25 mouse cellular contexts compared by ENCODE assay signal in genomic region chr11:45087186-45087915, GRCm38 (mm10).
A peak's percentile ranks its signal among the peaks of the same experiment; 100 is the strongest.
DNase-seq lines count a peak whose midpoint lies in the region; ATAC-seq and TF ChIP-seq lines count a peak whose summit lies in the region.
"Had no signal": no experiment of that assay in that cellular context is flagged by ENCODE, and none has a peak within 500 bp of the region (broad histone marks: within the 10 kb centered on the region; RNA-seq: fewer than 3 reads in every experiment).

No protein-coding gene starts in this region.

- no peak overlapping the region for H3K4me2 ChIP-seq in lung, postnatal 0 days (replicated peaks; ENCODE audit: low read depth, low read length)
- no peak overlapping the region for H3K4me2 ChIP-seq in embryonic facial prominence, embryonic 13.5 days
- peak overlapping the region; percentile 33; the same call in 1 of the 2 replicates for H3K4me2 ChIP-seq in liver, postnatal 0 days (ENCODE audit: low read depth, low read length)
- H3K4me2 ChIP-seq: forebrain, embryonic 13.5 days; heart, embryonic 15.5 days; hindbrain, embryonic 15.5 days; intestine, embryonic 15.5 days; limb, embryonic 15.5 days; lung, embryonic 15.5 days; midbrain, embryonic 15.5 days; neural tube, embryonic 12.5 days had no signal

- intact Hi-C loops in heart, postnatal 14 days (cut with DNase I), result no loop called here

- WGBS in lung, postnatal 0 days, result 40% methylated on average over 5 of the region's 5 CpGs
- 36% methylated on average over 5 of the region's 5 CpGs for WGBS in embryonic facial prominence, embryonic 13.5 days
- WGBS in liver, postnatal 0 days (ENCODE audit: insufficient replicate concordance), result 59% methylated on average over 5 of the region's 5 CpGs

- DNase-seq in kidney, adult 8-10 months, result peak; percentile 19 to 39
- DNase-seq in kidney, adult 18-20 months, result no peak
- DNase-seq in lung, postnatal 10 days, result peak; percentile 17
- no peak for DNase-seq in lung, postnatal 0 days (ENCODE audit: low spot score)
- DNase-seq in liver, postnatal 0 days, result peak; percentile 22
- no peak for DNase-seq in heart, postnatal 14 days
- no peak for DNase-seq in MN1 (ENCODE audit: low spot score)
- DNase-seq: adrenal gland, adult 2 months; cerebellum, adult 18-20 months; cerebellum, postnatal 25 days; gastrocnemius, adult 2 months; heart, postnatal 4 days; left cerebral cortex, postnatal 4 days had no signal

- no peaks in the 10 kb centered on the region for H3K9me3 ChIP-seq in lung, postnatal 0 days (ENCODE audit: low read length)
- no peaks in the 10 kb centered on the region for H3K9me3 ChIP-seq in embryonic facial prominence, embryonic 13.5 days
- no peaks in the 10 kb centered on the region for H3K9me3 ChIP-seq in liver, postnatal 0 days (ENCODE audit: low read length)
- H3K9me3 ChIP-seq: forebrain, embryonic 13.5 days; heart, embryonic 15.5 days; hindbrain, embryonic 15.5 days; intestine, embryonic 15.5 days; limb, embryonic 15.5 days; lung, embryonic 15.5 days; midbrain, embryonic 15.5 days; neural tube, embryonic 12.5 days had no signal

- ATAC-seq in lung, postnatal 0 days, result no peak
- no peak for ATAC-seq in embryonic facial prominence, embryonic 13.5 days (ENCODE audit: insufficient number of reproducible peaks, insufficient read depth, low FRiP score, low TSS enrichment, low read depth)
- ATAC-seq in liver, postnatal 0 days, result peak; percentile 98
- ATAC-seq: forebrain, embryonic 13.5 days; intestine, embryonic 15.5 days; midbrain, embryonic 15.5 days; Patski had no signal

- no peak overlapping the region for H3K4me3 ChIP-seq in lung, postnatal 0 days (ENCODE audit: low read depth, low read length)
- H3K4me3 ChIP-seq in embryonic facial prominence, embryonic 13.5 days, result no peak overlapping the region
- no peak overlapping the region for H3K4me3 ChIP-seq in liver, postnatal 0 days (ENCODE audit: low read depth, low read length)
- H3K4me3 ChIP-seq: forebrain, embryonic 13.5 days; gastrocnemius, adult 2 months; heart, embryonic 15.5 days; hindbrain, embryonic 15.5 days; intestine, embryonic 15.5 days; left cerebral cortex, adult 2 months; limb, embryonic 15.5 days; lung, embryonic 15.5 days; midbrain, embryonic 15.5 days; neural tube, embryonic 12.5 days had no signal

- no peaks in the 10 kb centered on the region for H3K4me1 ChIP-seq in lung, postnatal 0 days (ENCODE audit: insufficient read depth, low read depth, low read length)
- H3K4me1 ChIP-seq in embryonic facial prominence, embryonic 13.5 days, result peaks cover 16% of the 10 kb centered on the region
- 0 out of 2 replicates have a peak, but pooled peaks cover 3% of the 10 kb centered on the region for H3K4me1 ChIP-seq in liver, postnatal 0 days (ENCODE audit: insufficient read depth)
- H3K4me1 ChIP-seq: forebrain, embryonic 13.5 days; heart, embryonic 15.5 days; hindbrain, embryonic 15.5 days; intestine, embryonic 15.5 days; lung, embryonic 15.5 days; midbrain, embryonic 15.5 days; neural tube, embryonic 12.5 days had no signal

- H3K27me3 ChIP-seq in lung, postnatal 0 days (replicated peaks; ENCODE audit: insufficient read depth, low read length), result no peaks in the 10 kb centered on the region
- peaks cover 3% of the 10 kb centered on the region; the same call in 1 of the 2 replicates for H3K27me3 ChIP-seq in embryonic facial prominence, embryonic 13.5 days
- H3K27me3 ChIP-seq in liver, postnatal 0 days (ENCODE audit: insufficient read depth, low read length), result no peaks in the 10 kb centered on the region
- H3K27me3 ChIP-seq: forebrain, embryonic 13.5 days; heart, embryonic 15.5 days; hindbrain, embryonic 15.5 days; intestine, embryonic 15.5 days; limb, embryonic 15.5 days; lung, embryonic 15.5 days; midbrain, embryonic 15.5 days; neural tube, embryonic 12.5 days; Patski had no signal

- no peaks in the 10 kb centered on the region for H3K36me3 ChIP-seq in lung, postnatal 0 days (ENCODE audit: insufficient read depth, low read length)
- H3K36me3 ChIP-seq in embryonic facial prominence, embryonic 13.5 days, result no peaks in the 10 kb centered on the region
- H3K36me3 ChIP-seq in liver, postnatal 0 days (replicated peaks; ENCODE audit: insufficient read depth, low read length), result no peaks in the 10 kb centered on the region
- H3K36me3 ChIP-seq: heart, embryonic 15.5 days; hindbrain, embryonic 15.5 days; intestine, embryonic 15.5 days; limb, embryonic 15.5 days; lung, embryonic 15.5 days; midbrain, embryonic 15.5 days; neural tube, embryonic 12.5 days had no signal

- TF ChIP-seq CTCF in lung, postnatal 0 days (IDR thresholded peaks at IDR 0.05), result no peak
- TF ChIP-seq CTCF in liver, postnatal 0 days (IDR thresholded peaks at IDR 0.05; ENCODE audit: low read depth), result no peak

- no peak for TF ChIP-seq EP300 in lung, postnatal 0 days (IDR thresholded peaks at IDR 0.05)
- peak; percentile 41; the same call in 1 of the 2 replicates for TF ChIP-seq EP300 in liver, postnatal 0 days (IDR thresholded peaks at IDR 0.05; ENCODE audit: low read depth)

- no peak overlapping the region for H3K9ac ChIP-seq in lung, postnatal 0 days (replicated peaks; ENCODE audit: low read depth)
- no peak overlapping the region for H3K9ac ChIP-seq in embryonic facial prominence, embryonic 13.5 days
- H3K9ac ChIP-seq in liver, postnatal 0 days (replicated peaks), result no peak overlapping the region
- H3K9ac ChIP-seq: forebrain, embryonic 13.5 days; heart, embryonic 15.5 days; hindbrain, embryonic 15.5 days; intestine, embryonic 15.5 days; limb, embryonic 15.5 days; lung, embryonic 15.5 days; midbrain, embryonic 15.5 days; neural tube, embryonic 12.5 days had no signal

- no peak overlapping the region for H3K27ac ChIP-seq in lung, postnatal 0 days (ENCODE audit: low read length)
- peak overlapping the region; percentile 62 for H3K27ac ChIP-seq in embryonic facial prominence, embryonic 13.5 days
- peak overlapping the region; percentile 56; the same call in 1 of the 2 replicates for H3K27ac ChIP-seq in liver, postnatal 0 days (ENCODE audit: low read depth)
- H3K27ac ChIP-seq: forebrain, embryonic 13.5 days; gastrocnemius, adult 2 months; heart, embryonic 15.5 days; hindbrain, embryonic 15.5 days; intestine, embryonic 15.5 days; left cerebral cortex, adult 2 months; limb, embryonic 15.5 days; lung, embryonic 15.5 days; macrophage; midbrain, embryonic 15.5 days; neural tube, embryonic 12.5 days had no signal

Comparison
In these comparisons a context has a peak if more than half of its experiments do, and no peak if none do; other contexts are left out.
1. DNase-seq: peak in kidney, adult 8-10 months (2 of 2), lung, postnatal 10 days (single experiment) and liver, postnatal 0 days (single experiment); none in kidney, adult 18-20 months (single experiment), lung, postnatal 0 days (single experiment), heart, postnatal 14 days (0 of 2) and MN1 (single experiment).